Mouse (Mus musculus): ENCODE results near the gene Wipf1.

Gene Wipf1

GRCm38 (mm10) chr2:73427293-73427692 lies 102.2 kb downstream of the Wipf1 start:
- DNase-seq = peak; percentile 18

DNA sequence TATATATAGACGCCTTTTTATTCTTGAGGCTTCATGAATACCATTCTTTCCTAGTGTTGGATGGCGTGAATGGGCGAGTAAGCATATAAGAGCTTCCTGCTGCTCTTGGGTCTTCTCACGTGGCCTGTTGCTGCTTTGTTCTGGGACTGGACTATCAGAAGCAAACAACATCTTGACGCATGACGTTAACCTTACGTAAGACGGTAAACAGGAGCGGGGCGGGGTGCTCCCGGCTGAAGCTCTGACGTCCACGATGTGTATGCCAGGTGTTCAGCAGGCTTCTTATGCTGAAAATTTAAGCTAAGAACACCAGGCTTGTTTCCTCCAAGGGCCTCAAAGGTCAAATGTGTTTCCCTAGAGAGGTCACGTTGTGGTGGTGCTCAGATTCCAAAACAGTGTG lies 103.7 kb downstream of the Wipf1 start:
- DNase-seq = no peak

DNA sequence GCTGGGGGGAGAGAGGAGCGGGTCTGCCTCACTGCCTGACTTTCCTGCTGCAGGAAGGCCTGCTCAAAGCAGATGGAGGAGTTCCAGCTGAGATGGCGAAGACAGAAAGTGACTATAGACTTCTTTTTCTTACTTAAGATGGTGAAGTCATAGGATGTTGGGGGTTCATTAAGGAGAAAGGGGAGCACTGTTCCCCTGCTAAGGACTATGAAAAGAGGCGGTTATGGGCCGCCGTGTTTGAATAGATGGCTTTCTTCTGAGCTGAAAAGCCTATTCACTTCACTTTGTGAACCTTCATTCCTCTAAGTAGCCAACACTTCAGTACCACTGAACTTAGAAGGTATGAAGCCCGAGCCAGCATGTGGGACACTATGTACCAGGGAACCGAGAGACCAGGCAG lies 109.8 kb downstream of the Wipf1 start:
- no peak for DNase-seq

DNA sequence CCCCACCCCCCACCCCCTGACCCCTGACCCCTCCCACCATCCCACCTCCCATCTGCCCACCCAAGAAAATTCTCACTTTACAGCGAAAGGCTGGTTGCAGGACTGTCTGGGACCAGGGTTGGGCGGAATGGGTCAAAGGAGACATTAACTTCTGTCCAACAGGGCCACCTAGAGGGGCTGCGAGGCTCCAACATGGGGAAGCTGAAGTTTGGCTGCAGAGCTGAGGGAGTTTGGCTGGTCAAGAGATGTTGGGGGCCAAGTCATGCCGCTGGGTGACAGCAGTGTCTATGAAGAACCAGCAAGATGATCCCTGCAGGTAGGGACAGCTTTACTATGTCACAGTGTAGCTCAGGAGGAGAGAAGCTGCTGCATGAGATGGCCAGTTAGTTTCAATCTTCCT lies 110.2 kb downstream of the Wipf1 start:
- DNase-seq = peak; percentile 9

- no peak for DNase-seq
These were observed 113.6 kb downstream of the Wipf1 start for GRCm38 (mm10) chr2:73415892-73416291.

GRCm38 (mm10) chr2:73410076-73410475 lies 119.5 kb downstream of the Wipf1 start:
- no peak for DNase-seq

- DNase-seq = no peak
These were observed 121.9 kb downstream of the Wipf1 start for GRCm38 (mm10) chr2:73407662-73408061.

DNA sequence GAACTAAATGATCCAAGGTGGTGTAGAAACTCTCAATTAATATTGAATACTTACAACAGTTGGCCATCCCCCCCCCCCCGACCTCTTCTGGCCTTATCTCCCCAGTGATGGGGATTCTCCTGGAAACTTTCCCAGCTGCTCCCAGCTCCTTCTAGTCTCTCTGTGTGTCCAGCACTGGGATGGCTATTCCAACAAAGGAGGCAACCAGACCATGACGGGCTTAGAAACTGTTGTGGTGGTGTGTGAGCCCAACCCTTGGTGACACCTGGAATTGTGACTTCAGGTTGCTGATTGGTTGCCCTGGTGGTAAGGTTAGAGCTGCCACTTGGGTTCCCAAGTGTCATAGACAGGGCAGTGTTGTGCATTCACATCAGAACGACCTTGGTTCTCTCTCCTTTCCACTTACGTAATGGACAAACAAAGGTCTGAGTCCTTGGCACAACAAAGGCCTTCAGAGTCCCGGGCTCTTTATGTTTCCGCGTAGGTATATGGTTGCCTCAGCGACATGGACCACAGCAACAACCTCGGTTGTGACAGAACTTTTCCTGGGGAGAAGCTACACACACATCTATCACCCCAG lies 123.1 kb downstream of the Wipf1 start:
- DNase-seq = no peak

- DNase-seq = no peak
These were observed 124.6 kb downstream of the Wipf1 start for GRCm38 (mm10) chr2:73404980-73405379.

GRCm38 (mm10) chr2:73404442-73404841 lies 125.1 kb downstream of the Wipf1 start:
- DNase-seq = no peak

DNA sequence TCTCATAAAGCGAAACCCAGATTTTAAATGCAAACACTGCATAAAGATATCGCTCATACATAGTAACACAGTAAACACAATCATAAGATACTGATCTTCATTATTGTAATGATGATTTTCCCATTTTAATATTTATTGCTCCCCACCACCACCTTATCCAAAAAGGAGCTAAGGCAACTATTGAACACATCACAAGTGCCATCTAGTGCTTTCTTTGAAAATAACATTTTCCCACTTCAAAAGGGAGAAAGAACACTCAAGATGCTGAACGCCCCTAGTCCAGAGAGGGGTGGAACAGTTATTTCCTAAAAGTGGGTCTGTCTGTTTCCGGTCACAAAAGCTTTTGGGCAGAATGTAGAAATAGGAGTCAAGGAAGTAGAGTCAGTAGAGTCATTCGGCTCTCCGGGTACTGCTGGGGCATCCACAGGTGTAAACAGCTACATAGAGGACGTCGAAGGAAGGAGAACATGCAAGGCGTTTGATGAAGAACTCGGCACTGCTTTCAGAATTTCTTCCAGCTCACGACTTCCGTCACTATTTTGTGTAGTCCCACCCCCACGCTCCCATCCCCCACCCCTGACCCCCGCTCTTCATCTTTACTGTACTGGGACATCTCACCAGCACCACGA lies 126.0 kb downstream of the Wipf1 start:
- DNase-seq = no peak

GRCm38 (mm10) chr2:73401689-73402088 lies 127.8 kb downstream of the Wipf1 start:
- DNase-seq = no peak

GRCm38 (mm10) chr2:73397476-73397875 lies 132.1 kb downstream of the Wipf1 start:
- DNase-seq = no peak

DNA sequence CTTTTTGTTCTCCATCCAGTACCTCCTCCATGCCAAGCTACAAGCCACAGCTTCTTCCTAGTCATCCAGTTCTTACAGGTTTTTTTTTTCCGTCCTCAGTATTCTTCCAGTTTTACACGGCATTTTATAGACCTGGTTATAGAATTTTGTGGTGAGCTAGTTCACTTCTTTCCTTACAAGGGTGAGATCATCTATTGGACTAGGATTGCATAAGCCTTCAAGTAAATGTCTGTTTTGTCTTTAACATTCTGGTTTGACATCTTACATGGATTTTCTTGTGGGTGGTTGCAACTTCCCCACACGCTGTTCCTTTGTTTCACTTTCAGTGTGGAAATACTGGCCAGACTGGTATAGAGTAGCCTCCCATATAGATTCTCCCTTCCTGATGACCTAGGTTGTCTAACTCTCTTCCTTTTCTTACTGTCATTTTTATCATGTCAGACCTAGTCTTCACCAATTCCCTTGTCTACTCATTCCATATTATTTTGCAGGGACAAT lies 132.7 kb downstream of the Wipf1 start:
- DNase-seq = no peak

GRCm38 (mm10) chr2:73395516-73395915 lies 134.0 kb downstream of the Wipf1 start:
- no peak for DNase-seq

DNA sequence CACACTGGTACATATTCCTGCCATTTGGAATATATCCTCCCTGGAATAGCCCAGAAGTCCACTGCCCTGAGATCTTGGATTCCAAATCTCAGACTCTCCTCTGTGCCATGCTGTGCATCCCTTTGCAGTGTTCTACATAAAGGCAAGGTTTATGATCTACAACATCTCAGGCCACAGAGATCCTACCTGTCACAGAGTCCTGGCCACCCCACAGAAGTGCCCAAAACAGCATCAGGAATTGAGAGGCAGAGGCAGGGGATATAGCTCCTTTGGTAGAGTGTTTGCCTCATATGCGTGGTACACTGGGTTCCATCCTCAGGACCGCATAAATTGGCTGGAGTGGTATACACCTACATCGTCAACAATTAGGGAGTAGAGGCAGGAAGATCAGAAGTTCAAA lies 135.1 kb downstream of the Wipf1 start:
- DNase-seq = no peak

GRCm38 (mm10) chr2:73392772-73393171 lies 136.8 kb downstream of the Wipf1 start:
- no peak for DNase-seq

- DNase-seq = no peak
These were observed 139.6 kb downstream of the Wipf1 start for GRCm38 (mm10) chr2:73389951-73390350.

DNA sequence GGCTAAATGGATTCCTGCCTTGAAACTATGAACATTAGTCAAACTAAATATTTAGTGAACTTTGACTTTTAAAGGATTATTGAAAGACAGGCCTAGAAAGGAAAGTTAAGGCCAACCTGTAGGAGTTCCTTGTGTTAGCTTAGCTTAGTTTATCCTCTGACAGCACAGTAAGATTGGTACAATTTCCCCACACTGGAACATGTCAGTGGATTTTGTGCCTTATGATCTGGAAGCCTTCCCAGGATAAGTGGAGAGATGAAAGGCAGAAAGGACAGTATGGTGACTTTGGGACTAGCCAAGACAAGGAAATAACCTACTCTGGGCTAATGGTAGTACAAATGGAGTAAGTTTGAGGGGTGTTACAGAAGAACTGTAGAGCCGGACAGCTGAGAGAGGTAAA lies 141.7 kb downstream of the Wipf1 start:
- no peak for DNase-seq

- DNase-seq = peak; percentile 100
These were observed 143.0 kb downstream of the Wipf1 start, which contains the start of gene Gpr155 for GRCm38 (mm10) chr2:73386356-73387046. TSS of gene Gpr155 (minus strand) at chr2:73386572.

- DNase-seq = no peak
These were observed 143.7 kb downstream of the Wipf1 start for GRCm38 (mm10) chr2:73385641-73386355.

GRCm38 (mm10) chr2:73385172-73385571 lies 144.4 kb downstream of the Wipf1 start:
- DNase-seq = no peak

DNA sequence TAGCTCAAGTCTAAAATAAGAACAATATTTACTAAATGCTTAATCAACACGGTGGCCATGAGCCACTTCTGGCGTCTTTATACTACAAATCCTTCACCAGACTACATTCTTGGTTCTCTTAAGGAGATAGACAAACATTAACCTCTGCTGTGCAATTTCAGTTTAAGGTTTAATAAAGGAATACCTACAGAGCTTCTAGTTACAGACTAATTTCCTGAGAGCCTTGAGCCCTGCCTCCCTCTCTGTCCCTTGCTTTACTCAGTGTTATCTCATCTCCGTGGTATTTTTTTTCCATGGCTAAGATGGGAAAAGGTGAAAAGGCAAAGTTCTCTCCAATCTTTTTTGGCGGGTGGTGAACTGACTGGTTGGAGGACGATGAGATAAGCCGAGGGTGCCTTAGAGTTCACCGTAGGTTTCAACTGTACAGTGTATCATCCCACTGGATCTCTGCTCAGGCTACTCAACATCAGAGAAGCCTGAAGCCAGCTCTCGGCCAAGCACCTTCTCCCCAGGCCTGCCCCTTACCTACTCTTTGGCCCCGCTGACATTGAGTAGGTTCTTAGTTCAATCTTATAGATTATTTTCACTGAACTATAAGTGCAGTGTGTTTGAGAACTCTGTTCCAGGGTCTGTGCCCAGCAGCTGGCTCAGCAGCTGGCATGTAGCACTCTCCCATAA lies 149.1 kb downstream of the Wipf1 start:
- DNase-seq = no peak

Measured in cerebellum, adult 8-10 months (tissue).